Mouse (Mus musculus) E14TG2a.4 (cell line): ENCODE results near the gene Nid1.

Source experiments
- CTCF ChIP-seq: conservative IDR thresholded peaks from 2 replicates; pipeline ENCODE4 v1.5.1; 2014; ENCODE audit warnings: low read length
- NANOG ChIP-seq: IDR thresholded peaks from 2 replicates; pipeline ENCODE4 v1.6.1; 2014; ENCODE audit warnings: borderline replicate concordance, low read length, mixed read lengths
- POU5F1 ChIP-seq: IDR thresholded peaks from 2 replicates; pipeline ENCODE4 v1.6.1; 2014; ENCODE audit warnings: low read length, borderline replicate concordance

DNA sequence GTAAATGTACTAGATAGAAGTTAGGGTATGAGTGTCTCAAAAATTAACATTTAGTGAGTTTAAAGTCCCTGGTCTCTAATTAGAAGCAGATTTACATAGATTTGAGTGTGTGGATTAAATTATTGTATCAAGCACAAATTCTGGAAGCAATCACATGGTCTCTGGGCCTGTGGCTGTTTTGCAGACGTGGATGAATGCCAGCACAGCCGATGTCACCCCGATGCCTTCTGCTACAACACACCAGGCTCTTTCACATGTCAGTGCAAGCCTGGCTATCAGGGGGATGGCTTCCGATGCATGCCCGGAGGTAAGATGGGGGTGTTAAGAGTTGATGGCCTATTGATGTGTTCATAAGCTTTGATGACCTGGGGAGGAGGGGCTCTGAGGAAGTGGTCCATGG is 52.5 kb downstream of the Nid1 start:
- TF ChIP-seq CTCF (no peak), NANOG (no peak), POU5F1 (no peak)
